Comparison of ENCODE assay signal across 8 mouse cellular contexts in the genomic region with DNA sequence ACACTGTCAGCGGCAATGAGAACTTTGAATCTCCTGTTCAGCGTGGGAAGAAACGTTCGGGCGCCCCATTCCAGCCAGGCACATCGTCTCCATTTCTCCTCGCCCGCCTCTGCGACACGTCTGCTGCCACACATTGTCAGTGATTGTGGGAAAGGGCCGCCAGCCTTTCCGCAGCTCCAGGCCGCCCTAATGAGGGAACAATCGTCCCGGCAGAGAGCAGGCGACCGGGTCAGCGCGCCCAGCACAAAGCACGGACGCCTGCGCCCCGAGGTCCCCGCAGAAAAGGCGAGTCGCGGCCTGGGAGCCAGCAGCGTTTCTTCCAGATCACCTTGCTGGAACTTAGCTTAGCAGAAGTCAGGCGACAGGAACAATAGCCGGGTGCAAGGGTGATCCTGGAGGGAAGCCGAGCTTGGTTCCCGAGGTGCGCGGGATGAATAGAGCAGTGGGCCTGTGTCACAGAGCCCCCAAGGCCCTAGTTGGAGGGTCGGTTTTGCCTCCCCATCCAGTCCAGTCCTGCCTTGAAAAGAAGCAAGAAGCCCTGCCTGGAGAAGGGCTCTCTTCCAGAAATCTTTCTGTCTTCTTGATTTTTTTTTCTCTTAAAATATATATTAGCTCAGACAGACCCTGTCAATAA.
DNase-seq lines count a peak whose midpoint lies in the region; ATAC-seq lines count a peak whose summit lies in the region.

No protein-coding gene starts in this region.

- H3K36me3 ChIP-seq in heart, embryonic 10.5 days, result no peaks in the 10 kb centered on the region
- no peaks in the 10 kb centered on the region for H3K36me3 ChIP-seq in heart, embryonic 16.5 days (ENCODE audit: control insufficient read depth, insufficient read depth)
- H3K36me3 ChIP-seq in limb, embryonic 15.5 days, result no peaks in the 10 kb centered on the region

- WGBS in heart, embryonic 10.5 days, result 2% methylated on average over 35 of the region's 35 CpGs
- WGBS in heart, embryonic 16.5 days, result 3% methylated on average over 35 of the region's 35 CpGs
- WGBS in limb, embryonic 15.5 days, result 3% methylated on average over 35 of the region's 35 CpGs

- H3K9ac ChIP-seq in heart, embryonic 16.5 days (ENCODE audit: low read length), result peak overlapping the region; percentile 50
- H3K9ac ChIP-seq in limb, embryonic 15.5 days, result 0 out of 2 replicates have a peak overlapping the region, but pooled peaks have one; percentile 21

- ATAC-seq in heart, embryonic 16.5 days (replicated peaks; ENCODE audit: extremely low read depth, insufficient read depth, low FRiP score), result peak; percentile 32; the same call in 1 of the 2 replicates
- ATAC-seq in limb, embryonic 15.5 days (ENCODE audit: insufficient number of reproducible peaks, low FRiP score, low TSS enrichment, low read depth), result no peak
- ATAC-seq in monocyte, adult 5-6 weeks (replicated peaks; ENCODE audit: insufficient number of reproducible peaks, low FRiP score, low TSS enrichment, poor library complexity, severe bottlenecking), result no peak

- H3K4me1 ChIP-seq in heart, embryonic 10.5 days, result peaks cover 11% of the 10 kb centered on the region
- peaks cover 2% of the 10 kb centered on the region; the same call in 1 of the 2 replicates for H3K4me1 ChIP-seq in heart, embryonic 16.5 days (ENCODE audit: control insufficient read depth, insufficient read depth, low read length)
- peaks cover 9% of the 10 kb centered on the region for H3K4me1 ChIP-seq in limb, embryonic 15.5 days

- no peaks in the 10 kb centered on the region for H3K9me3 ChIP-seq in heart, embryonic 10.5 days
- H3K9me3 ChIP-seq in heart, embryonic 16.5 days (replicated peaks; ENCODE audit: control insufficient read depth, low read length), result no peaks in the 10 kb centered on the region
- H3K9me3 ChIP-seq in limb, embryonic 15.5 days, result no peaks in the 10 kb centered on the region

- peak overlapping the region; percentile 60 for H3K4me3 ChIP-seq in heart, embryonic 10.5 days
- H3K4me3 ChIP-seq in heart, embryonic 16.5 days (ENCODE audit: low read length), result peak overlapping the region; percentile 36
- H3K4me3 ChIP-seq in limb, embryonic 15.5 days, result peak overlapping the region; percentile 32

- H3K4me2 ChIP-seq in heart, embryonic 16.5 days (ENCODE audit: low read depth, low read length), result peak overlapping the region; percentile 62
- peak overlapping the region; percentile 63 for H3K4me2 ChIP-seq in limb, embryonic 15.5 days

- H3K27me3 ChIP-seq in heart, embryonic 10.5 days (ENCODE audit: insufficient read depth, poor library complexity, severe bottlenecking), result peaks cover 22% of the 10 kb centered on the region
- peaks cover 4% of the 10 kb centered on the region for H3K27me3 ChIP-seq in heart, embryonic 16.5 days (ENCODE audit: control insufficient read depth, insufficient read depth, low read length)
- peaks cover 14% of the 10 kb centered on the region for H3K27me3 ChIP-seq in limb, embryonic 15.5 days

- DNase-seq in heart, embryonic 10.5 days (ENCODE audit: low spot score), result no peak
- DNase-seq in heart, adult 11 months, result no peak
- peak; percentile 27 for DNase-seq in brain, adult 2 months (ENCODE audit: low read depth, low spot score)
- peak; percentile 18 for DNase-seq in right cerebral cortex, postnatal 25 days
- no peak for DNase-seq in natural killer cell, adult 2 months (ENCODE audit: low spot score in 2 of 2)

- peak overlapping the region; percentile 75 for H3K27ac ChIP-seq in heart, embryonic 10.5 days
- H3K27ac ChIP-seq in heart, embryonic 16.5 days (ENCODE audit: low read length), result no peak overlapping the region
- no peak overlapping the region for H3K27ac ChIP-seq in limb, embryonic 15.5 days

Comparison
In these comparisons a context has a peak if more than half of its experiments do, and no peak if none do; other contexts are left out.
1. DNase-seq: peak in brain, adult 2 months (single experiment) and right cerebral cortex, postnatal 25 days (single experiment); none in heart, embryonic 10.5 days (single experiment), heart, adult 11 months (single experiment) and natural killer cell, adult 2 months (0 of 2).
2. Peak in every context shown above with its lines, with median percentiles within 50 percentile points of each other: H3K4me3 ChIP-seq.